Mouse (Mus musculus) stomach, embryonic 15.5 days (tissue): Measurements from ENCODE around the gene Rbm47. TPM values are rescaled to one million over a fixed set of nuclear protein-coding genes. Genes with fewer than 3 reads are reported as not detected.

Experiments used
- ATAC-seq: fragments of 200-750 bp; cut with Nextera tagmentation; 2 replicates; pipeline ENCODE4 v1.8.0; 2017; ENCODE audit warnings: low read depth, moderate number of reproducible peaks, moderate TSS enrichment; ENCODE audit not compliant: insufficient read depth, low FRiP score
- H3K27ac ChIP-seq: fragments of 300-500 bp; sonication (generic); 2 replicates; pipeline ENCODE4 v1.5.1; 2015; ENCODE audit warnings: mild to moderate bottlenecking, inconsistent platforms
- H3K27me3 ChIP-seq: fragments of 300-500 bp; sonication (generic); replicated peaks from 2 replicates; pipeline ENCODE4 v1.6.1; 2015; ENCODE audit warnings: inconsistent platforms
- H3K36me3 ChIP-seq: fragments of 300-500 bp; sonication (generic); 2 replicates; pipeline ENCODE4 v1.6.1; 2015; ENCODE audit warnings: inconsistent platforms
- H3K4me1 ChIP-seq: fragments of 300-500 bp; sonication (generic); 2 replicates; pipeline ENCODE4 v1.6.1; 2015; ENCODE audit warnings: inconsistent platforms
- H3K4me2 ChIP-seq: fragments of 300-500 bp; sonication (generic); 2 replicates; pipeline ENCODE4 v1.6.1; 2015; ENCODE audit warnings: mild to moderate bottlenecking, inconsistent platforms
- H3K4me3 ChIP-seq: fragments of 300-500 bp; sonication (generic); replicated peaks from 2 replicates; pipeline ENCODE4 v1.5.1; 2015; ENCODE audit warnings: inconsistent platforms
- H3K9ac ChIP-seq: fragments of 300-500 bp; sonication (generic); 2 replicates; pipeline ENCODE4 v1.6.1; 2015; ENCODE audit warnings: inconsistent platforms
- H3K9me3 ChIP-seq: fragments of 300-500 bp; sonication (generic); 2 replicates; pipeline ENCODE4 v1.6.1; 2016; ENCODE audit warnings: inconsistent platforms
- WGBS: fragments of 180-500 bp; shearing (Covaris S2); methylation state at CpG from one replicate; pipeline ENCODE4 v1.1.7; 2015; 5-methylcytosine and 5-hydroxymethylcytosine counted together
- polyA plus RNA-seq: library from polyadenylated mRNA; unstranded; fragments of >200 nt; fragmentation: Nextera tagmentation; extraction: Ambion mirVana; gene quantifications from 2 replicates; pipeline ENCODE4 v1.2.1, GENCODE M21; 2015

Rbm47 gene
- polyA plus RNA-seq, 1 experiment from 2014 or later, result 80.6 TPM

DNA sequence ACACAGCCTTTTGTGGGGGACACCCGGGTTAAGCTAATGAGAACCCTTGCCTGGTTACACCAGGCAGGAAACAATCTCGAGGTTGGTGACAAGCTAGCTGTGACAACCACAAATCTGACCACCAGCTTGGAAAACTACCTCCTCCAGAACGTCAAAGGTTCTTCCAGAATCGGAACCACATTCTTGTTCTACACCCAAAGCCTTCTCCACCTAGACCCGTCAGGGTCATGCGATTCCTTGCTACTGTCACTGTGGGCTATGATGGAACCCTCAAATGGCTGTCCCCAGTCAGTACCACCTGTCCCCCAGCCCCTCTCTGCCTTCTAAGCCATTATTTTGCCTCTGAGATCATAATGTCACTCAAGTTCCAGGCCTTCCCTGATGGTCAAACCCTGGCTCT is 76.8 kb downstream of the Rbm47 start:
- Histone ChIP-seq H3K4me2 (no peak overlapping the region), H3K9ac (no peak overlapping the region), H3K4me3 (no peak overlapping the region), H3K36me3 (no peaks in the 10 kb centered on the region), H3K4me1 (no peaks in the 10 kb centered on the region), H3K27ac (no peak overlapping the region), H3K27me3 (no peaks in the 10 kb centered on the region), H3K9me3 (no peaks in the 10 kb centered on the region)
- WGBS, result 82% methylated on average over 6 of the region's 6 CpGs
- ATAC-seq, result no peak

DNA sequence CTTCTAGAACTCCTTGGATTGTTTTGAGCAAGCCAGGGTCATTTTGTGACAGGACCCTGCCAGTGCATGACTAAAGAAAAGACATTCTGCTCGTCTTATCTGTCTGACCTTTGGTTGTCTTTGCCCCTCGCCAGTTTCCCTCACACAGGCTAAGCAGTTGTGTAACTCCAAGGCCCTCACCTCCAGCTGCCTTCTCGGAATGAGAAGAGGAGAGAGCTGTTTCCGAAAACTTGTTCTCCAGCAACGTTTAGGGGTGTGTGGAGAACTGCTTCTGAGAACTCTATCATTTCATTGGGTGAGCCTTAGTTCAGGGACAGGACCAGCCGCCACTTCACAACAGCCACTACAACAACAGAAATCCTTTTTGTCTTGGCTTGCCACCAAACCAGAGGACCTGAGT is 77.8 kb downstream of the Rbm47 start:
- H3K36me3 ChIP-seq, result no peaks in the 10 kb centered on the region
- no peaks in the 10 kb centered on the region for H3K9me3 ChIP-seq
- no peak overlapping the region for H3K4me3 ChIP-seq
- WGBS, result 51% methylated on average over 6 of the region's 6 CpGs
- ATAC-seq, result no peak
- H3K27me3 ChIP-seq, result no peaks in the 10 kb centered on the region
- no peak overlapping the region for H3K4me2 ChIP-seq
- H3K9ac ChIP-seq, result no peak overlapping the region
- H3K4me1 ChIP-seq, result 0 out of 2 replicates have a peak, but pooled peaks cover under 1% of the 10 kb centered on the region
- no peak overlapping the region for H3K27ac ChIP-seq

DNA sequence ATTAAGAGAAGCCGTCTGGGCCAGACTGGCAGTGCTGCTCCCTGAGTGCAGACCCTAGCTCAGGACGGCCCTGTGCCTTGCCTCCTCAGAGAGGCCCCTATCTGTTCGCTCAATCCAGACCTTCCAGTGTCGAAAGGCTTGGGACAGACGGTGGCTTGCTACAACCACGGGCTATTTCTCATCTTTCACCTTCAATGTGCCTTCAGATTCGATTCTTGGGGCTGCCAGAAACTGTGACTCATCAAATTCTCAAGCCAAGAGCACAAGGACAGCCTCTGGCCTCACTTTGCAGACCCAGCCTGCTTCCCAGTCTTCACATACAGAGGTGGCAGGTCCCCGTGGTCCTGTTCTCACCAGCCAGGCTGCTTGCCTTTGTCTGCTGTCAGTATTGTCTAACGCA is 82.9 kb downstream of the Rbm47 start:
- ATAC-seq, result no peak
- 0 out of 2 replicates have a peak overlapping the region, but pooled peaks have one; percentile 32 for H3K27ac ChIP-seq
- no peak overlapping the region for H3K4me2 ChIP-seq
- 0 out of 2 replicates have a peak, but pooled peaks cover 3% of the 10 kb centered on the region for H3K4me1 ChIP-seq
- no peaks in the 10 kb centered on the region for H3K36me3 ChIP-seq
- H3K9ac ChIP-seq, result no peak overlapping the region
- H3K4me3 ChIP-seq, result no peak overlapping the region
- H3K9me3 ChIP-seq, result no peaks in the 10 kb centered on the region
- 39% methylated on average over 9 of the region's 9 CpGs for WGBS
- H3K27me3 ChIP-seq, result no peaks in the 10 kb centered on the region

DNA sequence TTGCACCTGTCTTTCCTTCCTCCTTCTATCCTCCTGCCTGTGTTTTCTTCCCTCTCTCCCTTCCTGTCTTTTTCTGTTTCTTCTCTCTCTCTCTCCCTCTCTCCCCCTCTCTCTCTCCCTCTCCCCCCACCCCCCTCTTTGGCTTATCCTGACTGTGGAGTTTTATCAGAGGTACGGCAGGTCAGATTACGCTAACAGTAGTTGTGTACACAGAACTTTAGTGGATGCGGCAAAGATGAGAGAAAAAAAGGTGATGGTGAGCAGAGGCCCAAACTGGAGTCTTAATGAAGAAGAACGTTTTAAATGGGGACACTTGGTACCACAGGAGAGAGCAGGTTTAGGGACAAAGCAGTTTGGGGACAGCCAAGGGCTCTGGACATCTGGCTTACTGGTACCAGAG is 83.3 kb downstream of the Rbm47 start:
- no peaks in the 10 kb centered on the region for H3K9me3 ChIP-seq
- ATAC-seq, result no peak
- 36% methylated on average over 4 of the region's 4 CpGs for WGBS
- H3K36me3 ChIP-seq, result no peaks in the 10 kb centered on the region
- H3K27me3 ChIP-seq, result no peaks in the 10 kb centered on the region
- no peak overlapping the region for H3K4me3 ChIP-seq
- 0 out of 2 replicates have a peak overlapping the region, but pooled peaks have one; percentile 32 for H3K27ac ChIP-seq
- no peak overlapping the region for H3K9ac ChIP-seq
- 0 out of 2 replicates have a peak, but pooled peaks cover 3% of the 10 kb centered on the region for H3K4me1 ChIP-seq
- no peak overlapping the region for H3K4me2 ChIP-seq

DNA sequence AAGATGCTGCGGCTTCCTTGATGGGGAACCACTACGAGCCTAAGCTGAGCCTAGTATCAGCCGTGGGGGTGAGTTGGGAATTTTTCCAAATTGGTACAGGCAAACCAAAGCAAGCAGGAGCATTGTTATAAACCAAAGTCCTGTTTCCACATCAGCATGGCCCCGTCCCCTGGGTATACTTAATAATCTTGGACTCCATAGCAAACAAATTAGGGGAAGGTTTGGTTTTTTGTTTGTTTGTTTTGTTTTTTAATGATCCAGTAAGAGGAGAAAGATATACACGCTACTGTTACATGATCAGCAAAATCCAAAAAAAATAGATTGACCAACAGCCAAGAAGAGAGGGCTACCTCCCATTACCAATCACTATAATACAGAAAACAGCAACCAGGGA is 84.0 kb downstream of the Rbm47 start:
- no peak for ATAC-seq
- 76% methylated on average over 5 of the region's 5 CpGs for WGBS
- Histone ChIP-seq H3K4me2 (no peak overlapping the region), H3K9ac (no peak overlapping the region), H3K4me1 (0 out of 2 replicates have a peak, but pooled peaks cover 3% of the 10 kb centered on the region), H3K27me3 (no peaks in the 10 kb centered on the region), H3K9me3 (no peaks in the 10 kb centered on the region), H3K36me3 (no peaks in the 10 kb centered on the region), H3K27ac (no peak overlapping the region), H3K4me3 (no peak overlapping the region)

DNA sequence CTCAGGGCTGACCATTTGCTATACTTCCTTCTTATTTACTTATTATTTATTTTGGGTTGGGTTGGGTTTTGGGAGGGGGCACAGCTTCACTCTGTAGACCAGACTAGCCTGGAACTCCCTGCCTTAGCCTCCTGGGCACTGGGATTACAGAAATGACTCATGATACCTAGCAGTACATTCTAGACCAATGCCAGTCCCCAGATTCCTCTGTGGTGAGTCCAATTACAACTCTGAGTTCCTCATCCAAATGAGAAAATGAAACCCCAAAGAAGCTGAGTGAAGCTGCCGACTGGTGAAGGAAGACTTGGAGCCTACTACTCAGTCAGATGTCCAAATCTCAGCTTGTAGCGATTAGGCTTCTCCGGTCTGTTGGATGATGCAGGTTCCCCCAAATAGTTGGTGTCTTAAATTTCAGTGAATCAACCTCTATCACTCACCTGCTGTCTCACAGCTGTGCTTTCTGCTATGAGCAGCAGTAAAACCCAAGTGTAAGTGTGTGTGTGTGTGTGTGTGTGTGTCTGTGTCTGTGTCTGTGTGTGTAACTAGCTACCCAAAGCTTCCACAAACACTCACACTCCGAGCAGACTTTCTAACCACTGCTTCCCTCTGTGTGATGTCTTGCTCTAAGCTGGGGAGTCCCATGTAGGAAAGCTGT is 84.5 kb downstream of the Rbm47 start:
- Histone ChIP-seq H3K4me2 (no peak overlapping the region), H3K36me3 (no peaks in the 10 kb centered on the region), H3K27me3 (no peaks in the 10 kb centered on the region), H3K27ac (no peak overlapping the region), H3K4me1 (0 out of 2 replicates have a peak, but pooled peaks cover 3% of the 10 kb centered on the region), H3K9me3 (no peaks in the 10 kb centered on the region), H3K4me3 (no peak overlapping the region), H3K9ac (no peak overlapping the region)
- ATAC-seq, result no peak
- 87% methylated on average over 4 of the region's 4 CpGs for WGBS

DNA sequence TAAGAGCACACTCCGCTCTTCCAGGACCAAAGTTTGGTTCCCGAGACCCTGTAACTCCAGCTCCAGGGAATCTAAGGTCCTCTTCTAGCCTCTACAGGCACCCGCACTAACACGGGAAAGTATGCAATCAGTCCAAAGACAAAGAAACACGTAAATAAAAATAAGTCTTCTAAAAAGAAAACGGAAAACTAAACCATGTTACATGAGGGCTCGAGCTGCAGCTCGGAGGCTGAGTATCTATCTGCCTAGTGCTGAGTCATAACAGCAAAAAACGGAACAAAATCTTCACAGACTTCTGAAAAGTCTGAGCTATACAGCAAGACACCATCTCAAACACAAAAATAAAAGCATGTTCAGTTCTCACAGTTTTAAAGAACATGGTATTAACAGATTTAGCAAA is 86.0 kb downstream of the Rbm47 start:
- WGBS, result 82% methylated on average over 9 of the region's 9 CpGs

DNA sequence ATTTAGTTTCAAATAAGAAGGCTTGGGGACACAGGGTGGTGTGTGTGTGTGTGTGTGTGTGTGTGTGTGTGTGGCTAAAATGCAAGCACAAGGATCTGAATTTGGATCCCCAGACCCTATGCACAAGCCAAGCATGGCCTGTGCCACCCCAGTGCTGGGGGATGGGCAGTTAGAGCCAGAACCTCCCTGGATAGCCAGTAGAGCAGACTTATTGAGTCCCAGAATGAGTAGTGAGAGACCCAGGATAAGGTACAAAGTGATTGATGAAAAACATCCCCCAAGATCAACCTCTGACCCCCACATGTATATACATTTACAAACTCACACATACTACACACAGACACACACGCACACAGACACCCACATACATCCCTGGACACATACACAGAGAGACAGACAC is 86.6 kb downstream of the Rbm47 start:
- Histone ChIP-seq H3K27ac (no peak overlapping the region), H3K9ac (no peak overlapping the region), H3K9me3 (no peaks in the 10 kb centered on the region), H3K27me3 (no peaks in the 10 kb centered on the region), H3K4me1 (0 out of 2 replicates have a peak, but pooled peaks cover 3% of the 10 kb centered on the region), H3K4me2 (no peak overlapping the region), H3K4me3 (no peak overlapping the region), H3K36me3 (no peaks in the 10 kb centered on the region)
- ATAC-seq, result no peak
- WGBS, result 93% methylated on average over 1 of the region's 1 CpGs

More for the DNA sequence above, 86.0 kb downstream of the Rbm47 start:
- no peak overlapping the region for H3K9ac ChIP-seq
- H3K9me3 ChIP-seq, result no peaks in the 10 kb centered on the region
- 0 out of 2 replicates have a peak, but pooled peaks cover 3% of the 10 kb centered on the region for H3K4me1 ChIP-seq
- H3K27me3 ChIP-seq, result no peaks in the 10 kb centered on the region
- H3K36me3 ChIP-seq, result no peaks in the 10 kb centered on the region
- H3K27ac ChIP-seq, result no peak overlapping the region
- H3K4me2 ChIP-seq, result no peak overlapping the region
- no peak for ATAC-seq
- H3K4me3 ChIP-seq, result no peak overlapping the region

DNA sequence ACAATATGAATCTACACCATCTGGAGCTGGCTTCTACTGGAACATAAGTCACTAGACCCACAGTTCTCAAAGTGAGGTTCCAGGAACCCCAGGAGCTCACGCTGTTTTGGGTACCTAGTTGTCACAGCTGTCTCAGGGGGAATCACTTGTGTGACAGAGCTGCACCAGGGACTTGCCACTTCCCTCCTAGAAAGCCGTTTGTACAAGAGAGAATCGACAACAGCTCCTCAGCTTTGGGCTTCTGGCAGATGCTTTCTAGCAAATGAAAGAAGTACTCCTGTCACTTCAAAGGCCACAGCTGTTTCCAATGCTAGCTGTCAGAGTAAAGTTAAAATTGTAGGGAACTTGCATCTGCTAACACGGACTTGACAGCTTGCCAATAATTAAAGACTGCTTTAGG is 87.4 kb downstream of the Rbm47 start:
- H3K4me3 ChIP-seq, result no peak overlapping the region
- H3K4me1 ChIP-seq, result 0 out of 2 replicates have a peak, but pooled peaks cover 3% of the 10 kb centered on the region
- H3K36me3 ChIP-seq, result no peaks in the 10 kb centered on the region
- no peaks in the 10 kb centered on the region for H3K9me3 ChIP-seq
- WGBS, result 29% methylated on average over 4 of the region's 4 CpGs
- peak overlapping the region; percentile 54; the same call in 1 of the 2 replicates for H3K27ac ChIP-seq
- 0 out of 2 replicates have a peak overlapping the region, but pooled peaks have one; percentile 6 for H3K4me2 ChIP-seq
- ATAC-seq, result no peak
- H3K9ac ChIP-seq, result no peak overlapping the region
- H3K27me3 ChIP-seq, result no peaks in the 10 kb centered on the region

DNA sequence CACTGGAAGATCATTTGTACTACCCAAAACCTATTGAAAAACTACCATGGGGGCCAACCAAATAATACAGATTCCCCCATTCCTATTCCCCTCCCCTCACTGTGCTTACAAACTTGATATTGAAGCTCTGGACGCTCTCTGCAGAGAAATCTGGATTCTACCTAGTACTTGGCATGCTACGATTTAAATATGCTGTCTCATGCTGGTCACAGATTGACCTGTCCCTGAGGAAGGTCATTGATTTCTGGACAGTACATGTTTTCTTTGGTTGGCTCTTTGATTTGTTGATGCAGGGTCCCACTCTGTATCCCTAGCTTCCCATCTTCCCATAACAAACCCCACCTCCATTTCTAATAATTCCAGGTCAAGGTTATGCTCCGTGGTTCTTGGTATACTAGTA is 88.4 kb downstream of the Rbm47 start:
- Histone ChIP-seq H3K4me3 (no peak overlapping the region), H3K27ac (no peak overlapping the region), H3K36me3 (no peaks in the 10 kb centered on the region), H3K4me1 (no peaks in the 10 kb centered on the region), H3K27me3 (no peaks in the 10 kb centered on the region), H3K9me3 (no peaks in the 10 kb centered on the region), H3K4me2 (no peak overlapping the region), H3K9ac (no peak overlapping the region)
- ATAC-seq, result no peak
- WGBS, result 82% methylated on average over 3 of the region's 3 CpGs

DNA sequence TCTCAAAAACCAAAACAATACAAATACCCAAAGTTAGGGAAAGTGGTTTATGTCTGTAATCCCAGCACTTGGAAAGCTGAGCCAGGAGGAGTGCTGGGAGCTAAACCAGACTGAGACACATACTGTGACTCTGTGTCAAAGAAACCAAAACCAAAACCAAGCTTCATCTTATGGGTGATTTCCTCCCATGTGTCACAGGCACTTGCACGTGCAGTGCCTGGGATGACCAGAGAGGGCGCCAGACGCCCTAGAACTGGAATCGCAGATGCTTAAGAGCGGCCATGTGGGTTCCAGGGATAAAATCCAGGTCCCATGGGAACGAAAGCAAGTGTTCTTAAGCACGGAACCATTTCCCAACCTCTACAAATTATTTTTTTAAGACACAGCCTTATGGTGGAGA is 89.6 kb downstream of the Rbm47 start:
- 57% methylated on average over 7 of the region's 7 CpGs for WGBS
- Histone ChIP-seq H3K9ac (no peak overlapping the region), H3K9me3 (no peaks in the 10 kb centered on the region), H3K4me2 (no peak overlapping the region), H3K27ac (0 out of 2 replicates have a peak overlapping the region, but pooled peaks have one; percentile 40), H3K27me3 (no peaks in the 10 kb centered on the region), H3K4me3 (no peak overlapping the region), H3K36me3 (no peaks in the 10 kb centered on the region), H3K4me1 (no peaks in the 10 kb centered on the region)
- ATAC-seq, result no peak

DNA sequence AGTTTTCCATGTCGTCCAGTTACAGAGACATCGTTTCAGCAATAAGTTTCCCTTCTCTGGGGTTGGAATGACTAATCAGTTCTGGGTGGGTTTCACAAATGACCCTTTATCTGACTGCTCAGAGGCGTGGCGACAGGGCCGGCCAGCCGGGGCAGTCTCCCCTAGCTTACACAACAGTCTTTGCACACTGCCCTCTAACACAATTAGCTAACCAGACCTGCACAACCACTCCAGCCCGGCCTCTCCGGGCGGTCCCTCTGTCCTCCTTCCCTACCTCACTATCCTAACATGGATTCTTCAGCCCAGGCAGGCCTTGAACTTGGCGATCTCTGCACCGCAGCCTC is 90.7 kb downstream of the Rbm47 start:
- no peak overlapping the region for H3K9ac ChIP-seq
- H3K4me2 ChIP-seq, result peak overlapping the region; percentile 44
- H3K4me1 ChIP-seq, result peaks cover 8% of the 10 kb centered on the region; the same call in 1 of the 2 replicates
- no peaks in the 10 kb centered on the region for H3K9me3 ChIP-seq
- peak overlapping the region; percentile 94 for H3K27ac ChIP-seq
- WGBS, result 52% methylated on average over 11 of the region's 11 CpGs
- no peaks in the 10 kb centered on the region for H3K36me3 ChIP-seq
- peak; percentile 78 for ATAC-seq
- H3K4me3 ChIP-seq, result peak overlapping the region; percentile 14; the same call in 1 of the 2 replicates
- no peaks in the 10 kb centered on the region for H3K27me3 ChIP-seq
